In genomic region chr13:112220184-112220583, GRCm38 (mm10) we compare ENCODE assay signal across 28 mouse cellular contexts.
"Had no signal": no experiment of that assay in that cellular context is flagged by ENCODE, and none has a peak within 500 bp of the region (broad histone marks: within the 10 kb centered on the region; RNA-seq: fewer than 3 reads in every experiment).

No protein-coding gene starts in this region.

- H3K9me3 ChIP-seq: heart, embryonic 15.5 days; hindbrain, embryonic 13.5 days; hindbrain, embryonic 15.5 days; limb, embryonic 10.5 days; liver, embryonic 13.5 days; liver, embryonic 15.5 days had no signal

- H3K27ac ChIP-seq: heart, adult 2 months; heart, embryonic 13.5 days; heart, embryonic 15.5 days; hindbrain, embryonic 13.5 days; hindbrain, embryonic 15.5 days; hindbrain, postnatal 0 days; kidney, embryonic 15.5 days; kidney, postnatal 0 days; layer of hippocampus, adult 2 months; left cerebral cortex, adult 2 months; limb, embryonic 10.5 days; limb, embryonic 12.5 days; liver, embryonic 13.5 days; liver, embryonic 15.5 days had no signal

- ATAC-seq: hindbrain, postnatal 0 days; intestine, embryonic 16.5 days had no signal

- H3K4me2 ChIP-seq: heart, embryonic 11.5 days; heart, embryonic 13.5 days; heart, embryonic 15.5 days; hindbrain, embryonic 13.5 days; hindbrain, embryonic 15.5 days; kidney, embryonic 15.5 days; limb, embryonic 12.5 days; liver, embryonic 11.5 days; liver, embryonic 13.5 days; liver, embryonic 15.5 days had no signal

- DNase-seq: gastrocnemius, postnatal 14 days; gastrocnemius, postnatal 36 days; heart, adult 11 months; heart, adult 2 months; heart, postnatal 14 days; heart, postnatal 36 days; kidney, adult 11 months; kidney, adult 2 months; kidney, adult 9 months; kidney, postnatal 25 days; kidney, postnatal 4 days; liver; liver, embryonic 13.5 days had no signal

- H3K4me1 ChIP-seq: hindbrain, embryonic 13.5 days; hindbrain, embryonic 15.5 days; kidney, embryonic 15.5 days; limb, embryonic 10.5 days; limb, embryonic 12.5 days; liver, embryonic 13.5 days; liver, embryonic 15.5 days had no signal

- H3K9ac ChIP-seq: heart, embryonic 13.5 days; heart, embryonic 15.5 days; hindbrain, embryonic 13.5 days; hindbrain, embryonic 15.5 days; kidney, embryonic 15.5 days; limb, embryonic 12.5 days; liver, embryonic 13.5 days; liver, embryonic 15.5 days had no signal

- H3K36me3 ChIP-seq: heart, embryonic 13.5 days; heart, embryonic 15.5 days; hindbrain, embryonic 13.5 days; hindbrain, embryonic 15.5 days; kidney, embryonic 15.5 days; limb, embryonic 10.5 days; limb, embryonic 12.5 days; liver, embryonic 13.5 days; liver, embryonic 15.5 days had no signal

- H3K4me3 ChIP-seq: heart, adult 2 months; heart, embryonic 13.5 days; heart, embryonic 15.5 days; hindbrain, embryonic 13.5 days; hindbrain, embryonic 15.5 days; kidney, embryonic 15.5 days; layer of hippocampus, adult 2 months; left cerebral cortex, adult 2 months; limb, embryonic 10.5 days; limb, embryonic 12.5 days; liver, embryonic 13.5 days; liver, embryonic 15.5 days had no signal

- H3K27me3 ChIP-seq: heart, embryonic 13.5 days; heart, embryonic 15.5 days; hindbrain, embryonic 13.5 days; hindbrain, embryonic 15.5 days; kidney, embryonic 15.5 days; limb, embryonic 12.5 days; liver, embryonic 13.5 days; liver, embryonic 15.5 days had no signal
